Mouse (Mus musculus): Measurements from ENCODE around the gene Pinlyp.
"Not testable (repeated sequence)": the region's sequence is repeated elsewhere in the genome, so short reads cannot be mapped to it uniquely, and the experiment has no call there.

GRCm38 (mm10) chr7:24520054-24520453 is 25.9 kb downstream of the Pinlyp start:
- TF ChIP-seq GATA1, TAL1 (IDR thresholded peaks at IDR 0.05; ENCODE audit: low read length): not testable (repeated sequence)
